Mouse (Mus musculus) spleen, adult 2 months (tissue): Measurements from ENCODE around the gene Snrpd3.

Source experiments
- CTCF ChIP-seq: fragments of 200-500 bp; IDR thresholded peaks from 2 replicates; pipeline ENCODE4 v1.5.1; 2011; ENCODE audit warnings: mild to moderate bottlenecking, inconsistent platforms; ENCODE audit not compliant: insufficient read depth, insufficient read length, insufficient replicate concordance; ENCODE audit errors: extremely low read depth
- POLR2A ChIP-seq: fragments of 200-500 bp; IDR thresholded peaks from 2 replicates; pipeline ENCODE4 v1.6.1; 2011; ENCODE audit warnings: low read depth, low read length, inconsistent platforms

GRCm38 (mm10) chr10:75505130-75505495 lies 12.2 kb upstream of the Snrpd3 start:
- TF ChIP-seq POLR2A: no peak
- no peak for TF ChIP-seq CTCF
